Mouse (Mus musculus) mouse trophoblast stem cell (cell line): ENCODE measurements around the gene Htr6.

ENCODE experiments used
- in situ Hi-C, 2 experiments: fragments of 300-500 bp; cut with MseI, MboI; formaldehyde crosslinking; loops; 2 replicates in 1 of 2; 3 replicates in 1 of 2; pipeline ENCODE4 v1.15.1; 2025

Htr6 gene

GRCm38 (mm10) chr4:139088982-139089671 lies 13.8 kb upstream of the Htr6 start:
- in situ Hi-C loops: no loop called here

DNA sequence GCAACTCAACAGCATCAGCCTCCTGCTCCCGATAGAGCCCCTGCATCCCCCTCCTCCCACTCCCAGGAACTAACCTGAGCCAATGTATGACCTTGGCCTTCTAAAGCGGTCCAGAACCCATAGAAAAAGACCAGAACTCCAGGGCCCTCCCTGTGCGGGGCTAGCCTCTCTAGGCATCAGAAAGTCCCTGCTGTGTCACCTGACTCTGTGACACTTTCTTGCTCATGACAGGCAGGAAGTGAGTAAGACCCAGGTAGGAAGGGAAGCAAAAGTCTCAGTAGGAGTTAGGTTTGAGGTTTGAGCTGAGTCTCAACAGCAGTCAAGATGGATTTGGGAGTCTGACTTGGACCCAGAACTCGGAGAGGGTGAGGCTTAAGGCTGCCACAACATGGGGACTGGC lies 11.6 kb upstream of the Htr6 start:
- in situ Hi-C loops: no loop called here

DNA sequence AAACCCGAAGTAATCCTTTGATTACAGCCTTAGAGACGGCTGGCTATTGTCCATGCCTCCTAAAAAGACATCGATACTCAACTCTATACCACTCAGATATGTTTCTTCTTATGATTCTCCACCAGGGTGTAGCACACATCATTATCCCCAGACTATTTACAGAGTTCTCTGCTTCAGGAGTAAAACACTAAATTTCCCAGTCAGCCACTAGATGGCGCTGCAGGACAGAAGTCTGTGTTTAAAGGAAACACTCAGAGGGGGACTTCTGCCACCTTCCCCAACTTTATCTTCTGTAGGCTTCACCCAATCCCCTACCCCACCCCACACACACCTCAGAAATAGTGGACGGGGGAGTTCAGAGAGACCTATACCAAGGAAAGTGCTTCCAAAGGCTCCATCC lies 10.7 kb upstream of the Htr6 start:
- in situ Hi-C loops: no loop called here

GRCm38 (mm10) chr4:139085337-139085736 lies 10.0 kb upstream of the Htr6 start:
- in situ Hi-C loops: no loop called here

GRCm38 (mm10) chr4:139082790-139083564 lies 7.6 kb upstream of the Htr6 start:
- in situ Hi-C loops: no loop called here

- in situ Hi-C loops: no loop called here
Observed at GRCm38 (mm10) chr4:139081270-139081931, 6.0 kb upstream of the Htr6 start.

DNA sequence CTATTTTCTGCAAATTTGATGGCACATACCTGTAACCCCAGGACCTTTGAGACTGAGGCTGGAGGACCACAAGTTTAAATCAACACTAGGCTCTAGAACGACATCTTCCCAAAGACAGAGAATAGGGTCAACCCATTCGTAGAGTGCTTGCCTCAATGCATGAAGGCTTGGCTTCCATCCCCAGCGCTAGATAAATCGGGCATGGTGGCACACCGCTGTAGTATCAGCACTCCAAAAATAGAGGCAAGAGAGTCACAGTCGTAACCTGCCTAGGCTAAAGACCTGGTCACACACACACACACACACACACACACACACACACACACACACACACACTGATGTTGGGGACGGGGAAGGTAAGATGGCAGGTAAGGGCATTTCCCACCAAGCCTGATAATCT lies 4.9 kb upstream of the Htr6 start:
- in situ Hi-C loops: no loop called here

GRCm38 (mm10) chr4:139079439-139079838 lies 4.1 kb upstream of the Htr6 start:
- in situ Hi-C loops: no loop called here

GRCm38 (mm10) chr4:139078726-139079125 lies 3.4 kb upstream of the Htr6 start:
- in situ Hi-C loops: no loop called here

- in situ Hi-C loops: no loop called here
Observed at GRCm38 (mm10) chr4:139078313-139078712, 2.9 kb upstream of the Htr6 start.

DNA sequence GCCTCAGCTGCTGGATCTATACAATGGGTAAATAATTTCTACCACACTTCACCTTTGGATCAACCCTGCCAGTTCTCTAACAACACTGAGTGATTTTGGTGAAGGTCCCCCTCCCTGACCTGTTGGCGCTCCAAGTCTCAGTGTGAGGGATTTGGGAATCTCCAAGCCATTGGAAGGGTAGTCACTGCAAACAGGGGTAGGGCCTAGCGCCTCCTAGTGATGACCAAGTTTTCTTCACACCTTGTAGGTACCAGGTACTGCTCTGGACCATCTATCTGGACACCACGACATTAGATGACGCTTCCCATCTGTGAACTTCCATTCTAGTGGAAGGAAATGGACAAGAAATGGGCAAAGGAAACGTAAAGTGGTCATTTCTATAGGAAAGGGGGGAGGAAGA lies 545 bp upstream of the Htr6 start:
- in situ Hi-C loops: no loop called here

GRCm38 (mm10) chr4:139074060-139074459 lies 1.3 kb downstream of the Htr6 start:
- in situ Hi-C loops: loop anchor here in 1 of 2 experiments (5.0 kb wide), 1 partner anchor 152 kb away; no protein-coding TSS in a partner anchor

GRCm38 (mm10) chr4:139068287-139068686 lies 7.1 kb downstream of the Htr6 start:
- in situ Hi-C loops: loop anchor here in 1 of 2 experiments (5.0 kb wide), 1 partner anchor 146 kb away; no protein-coding TSS in a partner anchor

- in situ Hi-C loops: loop anchor here in 1 of 2 experiments (5.0 kb wide), 1 partner anchor 143 kb away; no protein-coding TSS in a partner anchor
Observed at GRCm38 (mm10) chr4:139064831-139065230, 10.5 kb downstream of the Htr6 start.

GRCm38 (mm10) chr4:139059569-139059968 lies 15.8 kb downstream of the Htr6 start:
- in situ Hi-C loops: no loop called here

- in situ Hi-C loops: no loop called here
Observed at GRCm38 (mm10) chr4:139058029-139058428, 17.3 kb downstream of the Htr6 start.

GRCm38 (mm10) chr4:139057291-139057690 lies 18.1 kb downstream of the Htr6 start:
- in situ Hi-C loops: no loop called here

DNA sequence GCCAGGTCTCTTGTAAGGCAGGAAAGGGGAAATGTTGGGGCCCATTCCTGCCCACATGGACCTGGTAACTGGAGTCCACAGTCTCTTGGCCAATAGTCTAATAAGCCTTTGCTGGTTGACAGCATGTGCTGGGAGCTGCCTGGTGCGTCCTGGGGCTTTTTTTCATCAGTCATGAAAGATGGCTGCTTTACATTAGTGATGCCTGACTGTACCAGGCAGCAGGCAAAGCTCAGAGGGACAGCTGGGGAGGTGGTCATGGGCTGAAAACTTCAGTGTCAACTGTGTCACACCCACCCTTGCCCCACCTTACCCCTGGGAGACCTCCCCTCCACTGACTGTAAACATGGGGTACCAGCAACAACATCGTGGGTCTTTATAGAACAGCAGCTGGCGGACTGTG lies 19.6 kb downstream of the Htr6 start:
- in situ Hi-C loops: no loop called here

- in situ Hi-C loops: no loop called here
Observed at GRCm38 (mm10) chr4:139055336-139055735, 20.0 kb downstream of the Htr6 start.

DNA sequence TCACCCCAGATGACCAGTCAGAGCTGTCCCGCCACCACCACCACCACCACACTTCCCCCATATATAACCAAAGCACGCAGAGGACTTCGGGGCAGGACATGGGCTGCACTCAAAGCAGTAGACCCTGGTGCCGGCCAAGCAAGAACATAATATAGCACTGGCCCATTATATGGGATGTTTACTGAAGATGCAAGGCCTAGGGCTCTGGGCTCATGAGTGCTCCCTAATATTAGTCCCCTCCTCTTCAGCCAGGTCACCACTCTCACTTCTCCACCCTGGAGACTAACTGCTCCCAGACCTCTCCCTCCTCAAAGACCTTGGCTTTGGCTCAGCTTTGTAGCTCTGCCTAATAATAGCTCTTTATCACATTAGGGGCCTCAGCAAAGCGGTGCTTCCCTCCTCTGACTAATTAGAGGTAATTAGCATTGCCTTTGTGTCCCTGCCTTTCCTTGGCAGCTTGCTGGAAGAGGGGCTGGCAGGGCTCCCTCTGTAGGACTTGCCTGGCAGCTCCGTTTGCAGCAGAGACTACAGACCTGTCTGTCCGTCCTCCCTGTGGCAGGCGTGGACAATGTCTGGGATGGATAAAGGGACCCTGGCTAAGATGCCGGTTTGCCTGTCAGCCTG lies 21.0 kb downstream of the Htr6 start:
- in situ Hi-C loops: no loop called here

GRCm38 (mm10) chr4:139053391-139053790 lies 22.0 kb downstream of the Htr6 start:
- in situ Hi-C loops: no loop called here

- in situ Hi-C loops: no loop called here
Observed at GRCm38 (mm10) chr4:139052796-139053195, 22.6 kb downstream of the Htr6 start.
